Mouse (Mus musculus) CH12.LX (cell line): ENCODE results near the gene Gm16181.

Experiments
- BHLHE40 ChIP-seq: IDR thresholded peaks from 2 replicates; pipeline ENCODE4 v1.6.1; 2011; ENCODE audit warnings: mild to moderate bottlenecking, low read depth, low read length, improper control_type of control experiment
- CTCF ChIP-seq, 2 experiments: IDR thresholded peaks in 1 of 2; conservative IDR thresholded peaks in 1 of 2; 2 replicates each; pipeline ENCODE4 v1.5.1; 2011 to 2012; ENCODE audit warnings: low read depth in 2 of 2, low read length in 2 of 2, improper control_type of control experiment in 1 of 2, inconsistent platforms in 1 of 2, mild to moderate bottlenecking in 1 of 2, moderate library complexity in 1 of 2
- HCFC1 ChIP-seq: IDR thresholded peaks from 2 replicates; pipeline ENCODE4 v1.6.1; 2012; ENCODE audit warnings: low read depth, mild to moderate bottlenecking, inconsistent platforms, low read length, improper control_type of control experiment
- MAFK ChIP-seq: IDR thresholded peaks from 2 replicates; pipeline ENCODE4 v1.6.1; 2011; ENCODE audit warnings: low read length, improper control_type of control experiment; ENCODE audit not compliant: insufficient replicate concordance
- MEF2A ChIP-seq: IDR thresholded peaks from 2 replicates; pipeline ENCODE4 v1.6.1; 2014; ENCODE audit warnings: low read depth, mild to moderate bottlenecking, inconsistent platforms, low read length, improper control_type of control experiment, borderline replicate concordance
- MXI1 ChIP-seq: IDR thresholded peaks from 2 replicates; pipeline ENCODE4 v1.6.1; 2011; ENCODE audit warnings: mild to moderate bottlenecking, low read depth, low read length, improper control_type of control experiment
- MYC ChIP-seq: IDR thresholded peaks from 2 replicates; pipeline ENCODE4 v1.6.1; 2011; ENCODE audit warnings: low read depth, mild to moderate bottlenecking, improper control_type of control experiment, low read length
- POLR2A ChIP-seq: IDR thresholded peaks from 2 replicates; pipeline ENCODE4 v1.6.1; 2011; ENCODE audit warnings: low read depth, mild to moderate bottlenecking, improper control_type of control experiment, low read length
- SIN3A ChIP-seq: IDR thresholded peaks from 2 replicates; pipeline ENCODE4 v1.6.1; 2012; ENCODE audit warnings: low read length, improper control_type of control experiment, inconsistent platforms
- TBP ChIP-seq: conservative IDR thresholded peaks from 2 replicates; pipeline ENCODE4 v1.6.1; 2011; ENCODE audit warnings: low read depth, low read length, improper control_type of control experiment
- TCF12 ChIP-seq: IDR thresholded peaks from 2 replicates; pipeline ENCODE4 v1.6.1; 2014; ENCODE audit warnings: low read depth, mild to moderate bottlenecking, inconsistent platforms, low read length, improper control_type of control experiment
- ZC3H11A ChIP-seq: IDR thresholded peaks from 2 replicates; pipeline ENCODE4 v1.6.1; 2012; ENCODE audit warnings: low read depth, mild to moderate bottlenecking, inconsistent platforms, low read length, improper control_type of control experiment
- ZNF384 ChIP-seq: IDR thresholded peaks from 2 replicates; pipeline ENCODE4 v1.6.1; 2012; ENCODE audit warnings: low read depth, low read length, improper control_type of control experiment, inconsistent platforms

DNA sequence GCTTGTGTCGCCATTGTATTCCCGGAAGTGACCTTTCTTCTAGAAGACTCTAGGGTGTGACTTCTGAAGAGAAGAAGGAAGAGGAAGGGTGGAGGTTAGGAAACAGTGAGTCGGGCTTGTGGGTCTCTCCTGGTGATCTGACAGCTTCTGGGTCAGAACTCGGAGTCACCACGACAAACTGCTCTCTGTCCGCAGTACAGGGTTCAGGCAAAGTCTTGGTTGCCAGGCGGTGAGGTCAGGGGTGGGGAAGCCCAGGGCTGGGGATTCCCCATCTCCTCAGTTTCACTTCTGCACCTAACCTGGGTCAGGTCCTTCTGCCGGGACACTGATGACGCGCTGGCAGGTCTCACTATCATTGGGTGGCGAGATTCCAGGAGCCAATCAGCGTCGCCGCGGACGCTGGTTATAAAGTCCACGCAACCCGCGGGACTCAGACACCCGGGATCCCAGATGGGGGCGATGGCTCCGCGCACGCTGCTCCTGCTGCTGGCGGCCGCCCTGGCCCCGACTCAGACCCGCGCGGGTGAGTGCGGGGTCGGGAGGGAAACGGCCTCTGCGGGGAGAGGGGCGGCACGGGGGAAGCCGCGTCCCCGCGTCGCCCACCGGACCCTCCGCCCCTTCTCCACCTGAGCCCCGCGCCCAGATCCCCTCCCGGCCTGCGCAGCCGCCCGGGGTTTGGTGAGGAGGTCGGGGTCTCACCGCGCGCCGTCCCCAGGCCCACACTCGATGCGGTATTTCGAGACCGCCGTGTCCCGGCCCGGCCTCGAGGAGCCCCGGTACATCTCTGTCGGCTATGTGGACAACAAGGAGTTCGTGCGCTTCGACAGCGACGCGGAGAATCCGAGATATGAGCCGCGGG is 42.3 kb downstream of the Gm16181 start, which contains the start of gene H2-D1:
- TF ChIP-seq CTCF (conservative IDR thresholded peaks at IDR 0.05 in 1 of 2, IDR thresholded peaks at IDR 0.05 in 1 of 2; ENCODE audit: low read depth in 2 of 2, low read length in 2 of 2) (no peak), MXI1 (no peak; the same call in 1 of the 2 replicates), MEF2A (peak; percentile 83), MAFK (0 out of 2 replicates have a peak, but pooled peaks have one; percentile 30), SIN3A (peak; percentile 95), POLR2A (peak; percentile 99), BHLHE40 (peak; percentile 67), ZC3H11A (no peak), TCF12 (peak; percentile 91), TBP (peak; percentile 98), MYC (peak; percentile 96), HCFC1 (peak; percentile 64), ZNF384 (0 out of 2 replicates have a peak, but pooled peaks have one; percentile 1)
